Mouse (Mus musculus) left cerebral cortex, postnatal 36 days (tissue): ENCODE measurements around the gene Rsrc1. TPM values are rescaled to one million over a fixed set of nuclear protein-coding genes. Genes with fewer than 3 reads are reported as not detected.
"Not testable (repeated sequence)": the region's sequence is repeated elsewhere in the genome, so short reads cannot be mapped to it uniquely, and the experiment has no call there.

ENCODE experiments used
- DNase-seq, 2 experiments: peaks; one replicate each; pipeline ENCODE4 v3.0.0; 2021 to 2022; ENCODE audit warnings: low spot score in 2 of 2, mixed read lengths in 1 of 2
- intact Hi-C: fragments of 180-260 bp; cut with DNase I; formaldehyde crosslinking; loops from one replicate; pipeline ENCODE4 v1.15.1; 2025
- total RNA-seq, 2 experiments: library from RNA; stranded (reverse); gene quantifications; 2 replicates each; pipeline ENCODE4 v1.2.3; 2021

The Rsrc1 gene
- total RNA-seq, 2 experiments from 2014 or later = 31.9 to 36.0 TPM

DNA sequence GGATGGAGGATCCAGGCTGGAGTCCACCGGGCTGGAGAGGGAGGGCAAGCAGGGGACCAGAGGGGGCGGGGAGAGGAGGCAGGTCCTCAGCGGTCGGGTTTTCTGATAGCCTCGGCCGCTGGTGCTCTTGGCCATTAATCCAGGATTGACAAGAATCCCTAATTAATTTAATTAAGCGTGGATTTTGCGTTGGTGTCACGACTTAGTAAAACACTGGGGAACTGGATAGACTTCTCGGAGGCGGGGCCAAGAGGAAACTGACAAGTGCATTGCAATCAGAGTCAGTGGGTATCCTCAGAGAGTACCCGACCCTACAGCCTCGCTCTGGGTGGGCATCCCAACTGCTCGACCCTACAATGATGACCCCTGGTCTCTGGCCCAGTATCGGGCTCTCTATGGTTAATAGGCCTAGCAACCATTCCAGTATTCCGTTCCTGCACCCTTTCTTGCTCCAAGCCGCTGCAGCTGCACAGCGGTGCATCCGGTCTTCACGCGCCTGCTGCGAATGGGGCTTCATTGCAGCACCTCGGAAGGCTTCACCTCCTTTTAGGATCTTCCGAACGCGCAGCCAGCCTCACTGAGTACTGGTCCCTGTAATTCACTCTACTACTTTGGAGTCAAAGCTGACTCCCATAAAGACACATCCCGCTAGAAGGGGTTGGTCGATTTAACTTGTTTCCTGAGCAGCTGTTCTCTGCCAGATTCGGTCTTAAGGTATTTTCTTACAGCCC is 1.2 kb downstream of the Rsrc1 start:
- DNase-seq = peak; percentile 10 to 11
- intact Hi-C loops = loop anchor here (10.0 kb wide), 2 partner anchors 362 to 568 kb away; no protein-coding TSS in a partner anchor

DNA sequence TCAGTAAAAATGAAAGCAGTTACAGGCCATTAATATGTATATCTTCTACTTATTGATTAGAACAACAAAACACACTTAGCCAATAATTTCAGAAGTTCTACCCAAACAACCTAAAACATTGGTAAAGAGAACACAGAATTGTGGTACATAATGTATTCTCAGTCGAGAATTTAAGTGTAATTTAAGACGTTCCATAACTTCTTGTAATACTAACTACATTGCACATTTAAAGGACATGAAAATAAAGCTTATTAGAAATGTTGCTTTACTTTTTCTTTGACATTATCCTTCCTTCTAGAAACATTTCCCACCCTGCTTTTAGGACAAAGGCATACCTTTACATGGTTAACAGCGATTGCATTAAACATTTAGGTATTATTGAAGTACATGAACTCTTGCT is 2.3 kb downstream of the Rsrc1 start:
- DNase-seq = no peak
- intact Hi-C loops = loop anchor here (10.0 kb wide), 2 partner anchors 361 to 569 kb away; no protein-coding TSS in a partner anchor

DNA sequence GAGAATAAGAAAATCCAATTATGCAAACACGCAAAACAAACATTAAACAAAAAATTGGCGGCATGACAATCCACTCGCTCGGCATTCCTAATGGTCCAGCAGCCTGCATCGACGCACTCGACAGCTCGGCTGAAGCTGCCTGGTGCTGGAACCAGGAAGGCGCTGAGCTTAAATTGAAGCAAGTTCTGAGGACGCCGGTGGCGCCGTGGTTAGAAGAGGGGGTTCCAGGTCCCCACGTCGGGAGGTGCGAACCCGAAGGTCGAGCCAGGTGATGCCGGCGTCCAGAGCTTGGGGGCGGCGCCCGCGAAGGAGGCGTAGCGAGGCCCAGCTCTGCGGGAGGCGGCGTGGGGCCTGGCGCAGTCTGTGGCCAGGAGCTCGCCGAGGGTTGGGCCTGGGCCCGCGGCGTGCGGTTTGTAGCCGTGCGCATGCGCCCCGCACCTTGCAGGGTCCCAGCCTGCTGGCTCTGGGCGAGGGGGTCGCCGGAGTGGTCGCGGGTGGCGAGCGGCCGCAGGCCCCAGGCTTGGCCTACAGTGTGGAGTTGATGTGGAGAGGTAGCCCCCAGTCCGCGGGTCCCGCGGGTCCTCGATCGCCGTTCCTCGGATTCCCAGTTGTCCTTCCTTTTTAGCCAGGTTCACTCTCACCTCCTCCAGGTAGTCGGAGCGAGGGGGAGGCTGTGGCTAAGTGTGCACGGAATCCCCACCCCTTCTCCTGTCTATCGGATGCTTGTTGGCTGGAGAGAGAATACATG is 4.5 kb downstream of the Rsrc1 start:
- peak; percentile 86 to 88 for DNase-seq
- intact Hi-C loops = loop anchor here (10.0 kb wide), 2 partner anchors 359 to 571 kb away; no protein-coding TSS in a partner anchor

DNA sequence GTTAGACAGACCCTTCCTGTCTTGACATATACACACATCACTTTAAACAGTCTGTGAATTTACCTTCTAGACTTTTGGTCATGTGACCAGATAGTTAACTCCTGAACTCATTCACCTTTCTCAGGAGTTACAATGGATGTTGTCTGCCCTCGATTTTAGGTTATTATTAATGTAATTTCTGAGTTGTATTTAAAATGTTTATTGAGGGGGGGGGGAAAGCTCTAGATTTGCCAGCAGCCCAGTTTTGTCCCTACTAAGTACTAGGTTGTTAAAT is 5.0 kb downstream of the Rsrc1 start:
- intact Hi-C loops = loop anchor here (10.0 kb wide), 2 partner anchors 359 to 571 kb away; no protein-coding TSS in a partner anchor
- no peak for DNase-seq

DNA sequence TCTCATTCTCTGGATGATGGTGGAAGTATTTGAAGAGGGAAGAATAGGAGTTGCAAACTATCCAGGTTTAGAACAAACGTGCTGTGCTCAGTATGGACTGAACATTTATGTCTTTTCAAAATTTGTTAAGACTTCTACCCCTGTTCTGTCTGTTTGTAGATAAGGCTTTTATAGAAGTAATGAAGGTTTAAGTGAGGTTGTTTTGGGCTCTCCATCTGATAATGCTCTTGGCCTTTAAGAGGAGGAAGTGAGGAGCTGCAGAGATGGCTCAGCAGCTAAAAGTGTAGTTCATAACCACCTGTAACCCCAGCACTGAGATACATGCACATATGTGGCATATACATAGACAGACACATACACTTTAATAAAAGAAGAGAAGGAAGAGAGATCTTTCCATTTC is 15.6 kb downstream of the Rsrc1 start:
- no peak for DNase-seq
- intact Hi-C loops = no loop called here

DNA sequence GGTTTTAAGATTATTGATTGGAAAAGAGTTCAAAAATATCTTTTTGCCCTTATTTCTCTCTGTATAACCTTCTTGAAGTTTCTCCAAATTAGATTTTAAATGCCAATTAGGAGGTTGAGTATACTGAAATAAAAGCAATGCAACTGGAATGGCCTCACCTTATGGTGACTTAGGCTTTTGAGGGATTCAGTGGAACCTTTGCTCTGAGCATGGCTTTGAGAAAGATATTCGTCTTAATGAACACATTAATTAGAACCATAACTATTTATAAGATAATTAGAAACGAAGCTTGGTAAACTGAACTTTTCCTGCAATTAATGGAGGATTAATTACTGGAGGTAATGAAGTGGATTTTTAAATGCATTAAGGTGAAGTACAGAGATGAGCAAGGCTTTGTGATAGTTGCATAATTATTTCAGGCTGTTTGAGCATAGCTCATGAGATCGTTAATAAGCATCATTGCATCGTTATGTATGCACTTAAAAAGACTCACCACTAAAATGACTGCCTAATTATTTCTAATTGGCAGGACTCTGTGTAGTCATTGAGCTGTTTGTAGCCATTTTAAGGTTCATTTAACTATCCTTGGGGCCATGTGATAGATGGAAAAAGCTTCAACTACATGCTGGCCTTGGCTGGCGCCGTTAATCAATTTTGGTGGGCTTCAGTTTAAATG is 55.3 kb downstream of the Rsrc1 start:
- no peak for DNase-seq
- intact Hi-C loops = no loop called here

DNA sequence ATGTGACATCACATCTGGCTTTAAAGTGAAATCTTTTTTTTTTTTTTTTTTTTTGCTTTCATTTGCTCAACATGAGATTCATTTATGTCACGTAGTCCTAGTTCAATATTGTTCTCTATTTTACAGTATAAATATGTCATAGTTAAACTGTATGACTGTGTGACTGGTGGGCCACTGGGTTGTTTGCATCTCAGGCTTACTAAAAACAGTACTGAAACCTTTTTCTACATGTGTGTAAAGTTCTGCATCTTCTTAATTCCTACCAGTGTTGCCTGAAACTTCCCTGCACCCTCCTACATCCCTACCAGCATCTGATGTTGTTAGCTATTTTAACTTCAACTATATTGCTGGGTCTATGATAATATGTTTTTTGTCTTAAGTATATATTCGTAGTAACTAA is 78.6 kb downstream of the Rsrc1 start:
- no peak for DNase-seq
- intact Hi-C loops = no loop called here

DNA sequence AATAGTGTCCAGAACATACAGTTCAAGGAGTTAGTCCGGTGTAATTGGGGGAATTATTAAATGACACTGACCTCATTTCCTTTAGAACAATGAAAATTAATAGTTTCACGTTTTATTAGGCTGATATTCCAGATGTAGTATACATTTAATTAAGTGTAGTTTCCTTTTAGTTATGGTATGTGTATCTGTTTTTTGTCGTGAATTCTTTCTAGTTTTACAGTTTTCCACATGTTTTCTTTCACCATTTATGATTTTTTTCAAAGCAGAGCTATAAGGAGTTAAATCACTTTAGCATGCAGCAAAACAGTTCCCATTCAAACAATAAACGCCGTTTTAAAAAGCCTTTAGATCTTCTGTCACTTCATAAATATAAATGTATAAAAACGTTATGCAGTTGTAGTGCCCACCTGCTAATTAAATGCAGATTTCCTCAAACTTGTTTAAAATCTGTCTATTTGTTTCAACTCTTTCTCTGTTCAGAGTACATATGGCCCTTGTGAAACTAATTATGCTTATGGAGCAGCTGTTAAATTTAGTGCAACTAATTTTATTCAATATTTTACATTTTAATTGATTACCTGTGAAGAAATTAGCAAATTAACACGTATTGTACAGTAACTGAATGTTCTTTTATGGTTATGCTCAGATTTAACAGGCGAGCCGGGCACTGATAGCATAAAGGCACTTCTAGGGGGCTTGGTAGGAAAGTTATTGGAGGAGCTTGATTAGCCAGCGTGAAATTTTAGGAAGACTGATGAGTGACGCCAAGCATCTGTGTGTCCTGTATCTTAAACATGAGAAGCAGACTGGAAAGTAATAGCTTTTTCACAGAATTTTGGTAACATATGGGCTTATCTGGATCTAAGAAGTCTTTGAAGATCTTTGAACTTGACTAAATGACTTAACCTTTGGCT is 89.6 kb downstream of the Rsrc1 start:
- no peak for DNase-seq
- intact Hi-C loops = no loop called here

DNA sequence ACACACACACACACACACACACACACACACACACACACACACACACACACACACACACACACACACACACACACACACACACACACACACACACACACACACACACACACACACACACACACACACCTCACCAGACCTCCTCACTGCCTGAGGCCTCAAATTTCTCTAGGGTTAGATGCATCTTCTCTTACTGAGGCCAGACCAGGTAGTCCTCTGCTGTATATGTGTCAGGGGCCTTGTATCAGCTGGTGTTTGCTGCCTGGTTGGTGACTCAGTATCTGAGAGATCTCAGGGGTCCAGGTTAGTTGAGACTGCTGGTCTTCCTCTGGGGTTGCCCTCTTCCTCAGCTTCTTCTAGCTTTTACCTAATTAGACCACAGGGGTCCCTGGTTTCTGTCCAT is 92.5 kb downstream of the Rsrc1 start:
- DNase-seq, intact Hi-C loops: not testable (repeated sequence)

DNA sequence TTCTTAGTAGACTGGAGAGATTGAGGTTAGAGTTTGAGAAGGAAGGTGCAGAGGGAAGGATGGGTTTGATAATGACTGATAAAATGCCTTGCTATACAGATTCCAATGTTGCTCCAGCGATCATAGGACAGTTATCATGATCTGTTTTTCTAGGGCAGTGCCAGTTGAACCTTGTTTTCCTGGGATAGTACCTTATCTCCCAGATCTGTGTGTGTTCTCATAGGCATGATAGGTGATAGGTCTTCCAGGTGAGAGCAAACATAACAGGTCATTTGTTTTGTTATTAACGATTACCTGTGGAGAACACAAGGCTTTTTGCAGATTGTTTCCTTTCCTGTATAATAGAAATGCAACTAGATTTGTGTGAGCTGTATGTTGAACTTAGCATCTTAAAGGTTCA is 94.3 kb downstream of the Rsrc1 start:
- intact Hi-C loops = no loop called here
- no peak for DNase-seq

DNA sequence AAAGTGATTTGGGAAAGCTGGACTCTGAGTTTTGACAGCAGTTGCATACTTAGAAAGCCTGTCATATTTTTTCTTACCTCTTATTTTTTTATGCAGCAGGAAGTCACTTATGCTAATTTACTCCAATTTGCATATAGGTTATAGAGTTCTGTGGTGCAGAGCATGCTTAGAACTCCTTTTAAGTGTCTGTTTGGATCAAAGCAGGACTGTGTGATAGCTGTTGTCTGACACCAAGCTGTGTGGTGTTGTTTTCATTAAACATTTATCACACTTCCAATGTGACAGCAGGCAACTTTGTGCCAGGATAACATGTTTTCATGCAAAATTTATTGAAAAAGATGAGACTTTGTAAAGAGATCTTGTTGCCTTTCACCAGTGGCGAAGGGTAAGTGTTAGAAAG is 103.6 kb downstream of the Rsrc1 start:
- intact Hi-C loops = no loop called here

DNA sequence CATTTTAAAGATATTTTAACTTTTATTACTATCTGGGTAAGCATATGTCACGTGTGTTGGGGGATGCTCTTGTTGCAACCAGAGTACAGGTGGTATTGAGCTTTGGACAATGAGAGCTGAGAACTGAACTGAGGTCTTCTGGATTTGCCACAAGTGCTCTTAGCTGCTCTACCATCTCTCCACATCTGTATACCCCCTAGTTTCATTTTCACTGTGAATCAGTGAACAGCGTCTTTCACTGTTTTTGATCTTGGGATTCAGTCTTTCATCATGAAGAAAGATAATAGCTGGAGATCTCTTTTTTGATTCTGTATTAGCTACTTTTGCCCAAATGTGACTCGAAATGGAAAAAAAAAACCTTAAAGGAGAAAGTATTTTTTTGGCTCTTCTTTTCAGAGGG is 127.2 kb downstream of the Rsrc1 start:
- intact Hi-C loops = no loop called here
- DNase-seq = no peak

More for the DNA sequence above, 103.6 kb downstream of the Rsrc1 start:
- no peak for DNase-seq

DNA sequence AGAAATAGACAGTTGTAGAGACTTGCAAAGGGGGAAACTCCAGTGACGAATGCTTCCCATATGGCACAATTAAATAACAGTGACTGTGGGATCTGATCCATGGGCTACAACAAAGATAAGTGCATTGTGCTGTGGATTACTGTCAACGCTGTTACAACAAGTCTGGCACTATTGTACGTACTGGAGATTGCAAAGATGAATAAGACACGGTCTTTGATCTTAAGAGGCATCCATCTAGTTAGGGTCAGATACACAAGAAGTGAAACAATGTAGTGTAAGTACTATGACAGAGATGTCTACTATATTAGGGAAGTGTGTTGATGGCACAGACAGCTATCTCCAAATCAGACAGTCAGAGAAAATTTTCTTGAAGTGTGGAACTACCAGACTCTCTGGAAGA is 135.1 kb downstream of the Rsrc1 start:
- intact Hi-C loops = no loop called here

DNA sequence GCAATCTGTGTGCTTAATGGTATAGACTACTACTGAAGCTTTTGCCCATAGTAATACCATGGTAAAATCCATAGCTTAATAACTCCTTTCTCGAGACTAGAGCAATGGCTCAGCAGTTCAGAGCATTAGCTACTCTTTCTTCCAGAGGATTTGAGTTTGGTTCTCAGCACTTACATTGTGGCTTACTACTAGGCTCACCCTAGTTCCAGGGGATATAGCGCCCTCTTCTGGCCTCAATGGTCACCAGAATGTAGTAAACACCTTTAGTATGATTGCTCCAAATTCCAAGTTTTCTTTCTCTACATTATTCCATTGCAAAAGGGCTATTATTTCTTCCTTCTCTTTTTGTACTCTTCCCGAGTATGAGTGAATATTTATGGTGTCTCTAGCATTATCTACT is 151.3 kb downstream of the Rsrc1 start:
- intact Hi-C loops = no loop called here
- DNase-seq = no peak

More for the DNA sequence above, 135.1 kb downstream of the Rsrc1 start:
- no peak for DNase-seq

DNA sequence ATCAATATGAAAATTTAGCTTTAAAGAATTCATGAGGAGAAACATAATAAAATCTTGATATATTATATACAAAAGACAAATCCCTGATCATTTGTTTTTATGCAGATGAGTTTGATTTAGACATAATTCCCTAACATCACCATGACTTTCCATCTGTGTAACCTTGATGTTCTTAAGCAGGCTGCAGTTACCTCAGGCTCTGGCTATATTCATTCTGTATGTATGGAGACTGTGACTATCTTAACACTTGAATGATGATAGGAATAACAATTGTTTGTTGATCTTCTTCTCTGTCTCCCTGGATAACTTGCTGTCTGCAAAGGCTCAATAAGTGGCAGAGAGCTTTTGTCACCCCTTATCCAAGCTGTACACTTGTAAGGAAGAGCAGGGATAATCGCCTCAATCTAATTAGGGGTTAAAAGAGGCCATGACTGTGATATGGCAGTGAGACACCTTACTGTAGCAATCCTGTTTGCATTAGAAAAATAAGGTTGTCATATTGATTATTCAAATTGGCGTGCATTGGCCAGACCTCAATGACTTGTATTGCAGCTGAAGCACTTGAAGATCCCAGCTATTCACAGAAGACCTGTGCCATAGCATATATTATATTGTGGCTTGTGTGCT is 154.7 kb downstream of the Rsrc1 start:
- no peak for DNase-seq
- intact Hi-C loops = no loop called here

DNA sequence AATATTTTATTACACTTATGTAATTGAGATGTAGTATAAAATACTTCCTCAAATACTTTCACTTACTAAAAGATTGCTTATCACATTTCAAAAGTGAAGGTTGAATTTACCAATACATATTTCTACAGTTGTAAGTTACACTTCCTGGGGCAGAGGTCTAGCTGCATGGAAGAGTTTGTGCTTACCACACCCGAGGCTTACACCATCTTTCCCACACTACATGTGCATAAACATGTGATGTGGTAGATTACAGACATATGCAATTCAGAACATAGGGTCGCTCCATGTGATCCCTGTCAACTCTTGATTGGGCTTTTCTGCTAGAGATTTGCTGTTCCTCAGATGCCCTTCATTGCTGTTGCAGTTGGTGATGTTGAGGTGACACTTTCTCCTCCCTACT is 163.8 kb downstream of the Rsrc1 start:
- no peak for DNase-seq
- intact Hi-C loops = no loop called here

DNA sequence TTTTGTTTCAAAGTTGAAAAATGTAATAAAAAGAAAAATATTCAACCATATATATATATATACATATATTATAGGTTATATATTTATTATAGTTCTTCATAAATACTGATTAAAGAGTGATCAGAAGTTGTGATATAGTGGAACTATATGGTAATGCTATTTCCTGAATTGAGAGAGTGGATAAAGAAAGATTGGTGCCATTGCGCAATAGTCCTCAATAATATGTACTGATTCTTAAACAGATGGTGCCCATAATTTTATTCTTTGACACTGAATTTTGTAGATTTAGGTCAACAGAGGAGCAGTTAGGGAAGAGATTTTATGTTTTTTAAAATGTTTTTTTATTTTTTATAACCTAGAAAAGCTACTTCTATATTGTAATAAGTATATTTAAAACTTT is 165.1 kb downstream of the Rsrc1 start:
- intact Hi-C loops = no loop called here
- no peak for DNase-seq

DNA sequence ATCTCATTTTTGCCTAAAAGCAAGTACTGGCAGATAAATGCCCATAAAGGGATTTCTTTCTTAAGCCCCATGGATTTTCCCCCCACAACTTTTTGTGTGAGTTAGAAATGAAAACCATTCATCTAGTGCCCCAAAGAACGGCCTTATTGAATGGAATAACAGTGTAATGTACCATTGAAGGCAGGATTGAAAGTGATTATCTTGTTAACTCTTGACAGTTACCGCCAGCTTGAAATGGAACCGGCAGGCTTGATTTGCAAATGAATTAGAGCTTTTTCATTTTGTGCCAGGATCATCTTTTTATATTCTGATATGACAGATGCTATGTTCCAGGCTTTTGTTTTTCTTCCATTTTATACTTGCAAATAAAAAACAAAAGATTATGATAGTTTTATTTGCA is 166.1 kb downstream of the Rsrc1 start:
- intact Hi-C loops = no loop called here
- no peak for DNase-seq

DNA sequence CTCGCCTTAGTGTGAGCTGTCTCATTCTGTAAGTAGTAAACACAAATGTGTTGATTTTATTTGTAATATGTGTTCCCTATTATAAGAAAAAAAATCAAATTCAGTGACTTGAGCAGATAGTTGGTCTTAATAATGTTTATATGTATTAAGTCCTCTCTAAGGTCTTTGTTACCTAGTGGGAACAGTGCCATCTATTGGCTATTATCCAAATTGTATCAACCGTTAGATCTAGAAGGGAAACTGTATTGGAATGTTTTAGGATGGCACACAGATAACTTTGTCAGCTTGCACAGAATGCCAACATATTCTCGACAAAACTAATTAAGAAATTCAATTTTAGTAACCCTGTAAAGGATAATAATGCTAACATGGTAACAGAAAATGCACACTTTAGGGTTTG is 216.0 kb downstream of the Rsrc1 start:
- intact Hi-C loops = loop anchor here (10.0 kb wide), 1 partner anchor 792 kb away; no protein-coding TSS in a partner anchor
- no peak for DNase-seq
